Mouse (Mus musculus): ENCODE results near the gene Pla2g5. TPM values are rescaled to one million over a fixed set of nuclear protein-coding genes. Genes with fewer than 3 reads are reported as not detected.
A peak's percentile ranks its signal among the peaks of the same experiment; 100 is the strongest.

The Pla2g5 gene
- total RNA-seq, 2 experiments from 2014 or later = 2.6 to 6.2 TPM

- intact Hi-C loops (cut with DNase I) = no loop called here
- no peak for DNase-seq (ENCODE audit: low spot score in 2 of 2)
Measured at GRCm38 (mm10) chr4:138806160-138806559, 57.1 kb downstream of the Pla2g5 start.

- intact Hi-C loops (cut with DNase I) = no loop called here
- no peak for DNase-seq (ENCODE audit: low spot score in 2 of 2)
Measured at GRCm38 (mm10) chr4:138805248-138805647, 58.0 kb downstream of the Pla2g5 start.

GRCm38 (mm10) chr4:138802917-138803316, 60.4 kb downstream of the Pla2g5 start:
- no peak for DNase-seq (ENCODE audit: low spot score in 2 of 2)
- intact Hi-C loops (cut with DNase I) = loop anchor here (5.0 kb wide), 1 partner anchor 49 kb away; no protein-coding TSS in a partner anchor

- peak in 1 of 2 experiments; percentile 48 for DNase-seq (ENCODE audit: low spot score in 2 of 2)
- intact Hi-C loops (cut with DNase I) = loop anchor here (5.0 kb wide), 1 partner anchor 51 kb away; no protein-coding TSS in a partner anchor
Measured at GRCm38 (mm10) chr4:138801631-138802030, 61.7 kb downstream of the Pla2g5 start.

GRCm38 (mm10) chr4:138800134-138800744, 63.0 kb downstream of the Pla2g5 start:
- intact Hi-C loops (cut with DNase I) = loop anchor here (5.0 kb wide), 1 partner anchor 52 kb away; no protein-coding TSS in a partner anchor
- DNase-seq (ENCODE audit: low spot score in 2 of 2) = no peak

- intact Hi-C loops (cut with DNase I) = no loop called here
- peak; percentile 51 to 61 for DNase-seq (ENCODE audit: low spot score in 2 of 2)
Measured at GRCm38 (mm10) chr4:138797217-138797570, 66.1 kb downstream of the Pla2g5 start.

- intact Hi-C loops (cut with DNase I) = no loop called here
Measured at GRCm38 (mm10) chr4:138796513-138797216, 66.6 kb downstream of the Pla2g5 start.

GRCm38 (mm10) chr4:138794344-138794743, 68.9 kb downstream of the Pla2g5 start:
- intact Hi-C loops (cut with DNase I) = loop anchor here (5.0 kb wide), 1 partner anchor 347 kb away; no protein-coding TSS in a partner anchor

More at GRCm38 (mm10) chr4:138796513-138797216, 66.6 kb downstream of the Pla2g5 start:
- DNase-seq (ENCODE audit: low spot score in 2 of 2) = no peak

GRCm38 (mm10) chr4:138793276-138793675, 70.0 kb downstream of the Pla2g5 start:
- DNase-seq (ENCODE audit: low spot score in 2 of 2) = peak; percentile 65 to 67
- intact Hi-C loops (cut with DNase I) = loop anchor here (5.0 kb wide), 1 partner anchor 346 kb away; no protein-coding TSS in a partner anchor

More at GRCm38 (mm10) chr4:138794344-138794743, 68.9 kb downstream of the Pla2g5 start:
- no peak for DNase-seq (ENCODE audit: low spot score in 2 of 2)

- no peak for DNase-seq (ENCODE audit: low spot score in 2 of 2)
- intact Hi-C loops (cut with DNase I) = loop anchor here (5.0 kb wide), 1 partner anchor 345 kb away; no protein-coding TSS in a partner anchor
Measured at GRCm38 (mm10) chr4:138792599-138792998, 70.7 kb downstream of the Pla2g5 start.

GRCm38 (mm10) chr4:138791452-138791851, 71.8 kb downstream of the Pla2g5 start:
- no peak for DNase-seq (ENCODE audit: low spot score in 2 of 2)
- intact Hi-C loops (cut with DNase I) = loop anchor here (2.0 to 5.0 kb wide), 2 partner anchors 41 to 344 kb away; no protein-coding TSS in a partner anchor

GRCm38 (mm10) chr4:138788381-138788780, 74.9 kb downstream of the Pla2g5 start:
- intact Hi-C loops (cut with DNase I) = no loop called here
- DNase-seq (ENCODE audit: low spot score in 2 of 2) = no peak

GRCm38 (mm10) chr4:138786141-138786540, 77.1 kb downstream of the Pla2g5 start:
- DNase-seq (ENCODE audit: low spot score in 2 of 2) = no peak
- intact Hi-C loops (cut with DNase I) = no loop called here

GRCm38 (mm10) chr4:138785721-138786120, 77.6 kb downstream of the Pla2g5 start:
- intact Hi-C loops (cut with DNase I) = no loop called here
- DNase-seq (ENCODE audit: low spot score in 2 of 2) = no peak

GRCm38 (mm10) chr4:138782098-138782497, 81.2 kb downstream of the Pla2g5 start:
- DNase-seq (ENCODE audit: low spot score in 2 of 2) = peak in 1 of 2 experiments; percentile 58
- intact Hi-C loops (cut with DNase I) = no loop called here

- intact Hi-C loops (cut with DNase I) = no loop called here
- DNase-seq (ENCODE audit: low spot score in 2 of 2) = no peak
Measured at GRCm38 (mm10) chr4:138780300-138780699, 83.0 kb downstream of the Pla2g5 start.

- intact Hi-C loops (cut with DNase I) = no loop called here
- DNase-seq (ENCODE audit: low spot score in 2 of 2) = no peak
Measured at GRCm38 (mm10) chr4:138777417-138778407, 85.6 kb downstream of the Pla2g5 start.

- intact Hi-C loops (cut with DNase I) = no loop called here
- DNase-seq (ENCODE audit: low spot score in 2 of 2) = no peak
Measured at GRCm38 (mm10) chr4:138775435-138775834, 87.8 kb downstream of the Pla2g5 start, which contains the start of gene Pla2g2d. Gene Pla2g2d (plus strand): TSS chr4:138775735.

- intact Hi-C loops (cut with DNase I) = no loop called here
- no peak for DNase-seq (ENCODE audit: low spot score in 2 of 2)
Measured at GRCm38 (mm10) chr4:138772386-138772785, 90.9 kb downstream of the Pla2g5 start.

Measured in left cerebral cortex, postnatal 36 days (tissue).